Mouse (Mus musculus) heart, adult 2 months (tissue): ENCODE measurements around the gene Pard6b.

Source experiments
- CTCF ChIP-seq: fragments of 200-600 bp; IDR thresholded peaks from 2 replicates; pipeline ENCODE4 v1.8.1; 2022; ENCODE audit warnings: antibody characterized with exemption, mild to moderate bottlenecking, moderate library complexity
- POLR2A ChIP-seq: fragments of 200-500 bp; IDR thresholded peaks from 2 replicates; pipeline ENCODE4 v1.6.1; 2011; ENCODE audit warnings: mild to moderate bottlenecking, low read depth, low read length, control low read depth; ENCODE audit not compliant: insufficient read depth

- TF ChIP-seq POLR2A (no peak), CTCF (peak; percentile 93)
These were observed 36.3 kb downstream of the Pard6b start for GRCm38 (mm10) chr2:168117147-168117546.
